Mouse (Mus musculus) granulocyte monocyte progenitor cell, adult 5-6 weeks (primary cell): Measurements from ENCODE around the gene Grk6. TPM values are rescaled to one million over a fixed set of nuclear protein-coding genes. Genes with fewer than 3 reads are reported as not detected.
"Not testable (repeated sequence)": the region's sequence is repeated elsewhere in the genome, so short reads cannot be mapped to it uniquely, and the experiment has no call there.

Experiments used
- ATAC-seq: replicated peaks from 2 replicates; pipeline ENCODE4 v1.8.0; 2016; ENCODE audit warnings: mild to moderate bottlenecking, moderate TSS enrichment, inconsistent platforms; ENCODE audit not compliant: poor library complexity, severe bottlenecking
- total RNA-seq, 2 experiments: library from RNA; stranded (forward) in 1 of 2; stranded (reverse) in 1 of 2; fragments of 200-712, 200-1000 nt in 1 of 2; fragments of >200 nt in 1 of 2; fragmentation: Nextera tagmentation in 1 of 2; gene quantifications; 2 replicates each; pipeline ENCODE4 v1.2.3; 2014 to 2017

The Grk6 gene
- total RNA-seq, 2 experiments from 2014 or later = 62.4 to 64.8 TPM

DNA sequence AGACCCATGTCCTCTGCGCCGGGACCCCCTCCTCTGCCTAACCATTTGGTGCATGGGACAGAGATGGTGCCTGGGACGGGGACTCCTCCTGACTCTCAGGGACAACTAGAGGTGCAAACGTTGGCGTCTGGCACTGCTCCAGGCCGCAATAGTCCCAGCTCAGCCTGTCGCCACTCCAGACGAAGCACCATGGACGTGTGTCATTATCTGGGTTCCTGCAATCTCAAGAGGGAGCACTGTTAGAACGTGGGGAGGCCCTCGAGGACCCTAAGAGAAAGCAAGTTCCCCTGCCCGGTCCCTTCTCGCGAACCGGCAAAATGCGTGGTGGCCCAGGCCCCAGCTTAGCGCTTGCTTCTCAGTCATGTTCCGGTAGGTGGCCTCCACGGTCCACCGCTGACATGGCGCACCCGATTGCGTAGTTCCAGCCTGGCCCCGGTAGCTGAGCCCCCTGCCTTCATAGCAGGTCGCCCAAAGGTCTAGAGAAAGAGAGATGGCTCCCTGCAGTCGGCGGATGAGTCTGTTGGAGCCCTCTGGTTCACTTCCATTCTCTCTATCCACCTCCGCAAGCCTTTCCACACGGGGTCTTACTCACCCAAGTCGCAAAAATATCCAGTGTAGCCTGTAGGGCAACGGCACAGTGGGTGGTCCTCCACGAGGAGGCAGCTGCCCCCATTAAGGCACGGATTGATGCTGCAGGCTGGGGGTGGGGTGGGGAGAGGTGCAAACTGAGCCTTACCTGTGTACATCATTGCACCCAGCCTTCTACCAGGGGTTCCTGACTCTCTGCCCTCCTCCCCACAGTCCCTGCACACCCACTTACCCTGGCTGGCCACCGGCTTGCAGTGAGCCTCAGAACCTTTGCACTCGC, 23.7 kb upstream of the Grk6 start:
- ATAC-seq = peak; percentile 67

DNA sequence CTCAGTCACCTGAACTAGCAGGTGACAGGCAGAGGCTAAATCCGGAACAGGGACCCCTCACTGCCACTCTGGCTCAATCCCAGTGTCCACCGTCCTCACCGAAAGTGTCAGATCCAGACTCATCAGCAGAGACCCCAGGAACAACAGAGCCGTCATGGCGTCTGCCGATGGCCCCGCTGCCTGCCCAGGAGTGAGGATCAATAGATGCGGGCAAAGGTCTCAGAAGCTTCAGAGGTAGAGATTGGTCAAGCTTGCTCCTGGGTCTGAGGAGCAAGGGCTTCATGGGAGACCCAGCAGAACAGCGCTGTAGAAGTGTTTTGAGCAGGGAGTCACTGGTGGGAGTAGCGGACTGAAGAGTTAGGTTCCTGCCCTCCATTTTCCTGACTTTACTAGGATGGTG, 18.3 kb upstream of the Grk6 start, which contains the start of gene F12:
F12 (minus strand) TSS at position 181 of the 400 bp plus-strand sequence.
- no peak for ATAC-seq

DNA sequence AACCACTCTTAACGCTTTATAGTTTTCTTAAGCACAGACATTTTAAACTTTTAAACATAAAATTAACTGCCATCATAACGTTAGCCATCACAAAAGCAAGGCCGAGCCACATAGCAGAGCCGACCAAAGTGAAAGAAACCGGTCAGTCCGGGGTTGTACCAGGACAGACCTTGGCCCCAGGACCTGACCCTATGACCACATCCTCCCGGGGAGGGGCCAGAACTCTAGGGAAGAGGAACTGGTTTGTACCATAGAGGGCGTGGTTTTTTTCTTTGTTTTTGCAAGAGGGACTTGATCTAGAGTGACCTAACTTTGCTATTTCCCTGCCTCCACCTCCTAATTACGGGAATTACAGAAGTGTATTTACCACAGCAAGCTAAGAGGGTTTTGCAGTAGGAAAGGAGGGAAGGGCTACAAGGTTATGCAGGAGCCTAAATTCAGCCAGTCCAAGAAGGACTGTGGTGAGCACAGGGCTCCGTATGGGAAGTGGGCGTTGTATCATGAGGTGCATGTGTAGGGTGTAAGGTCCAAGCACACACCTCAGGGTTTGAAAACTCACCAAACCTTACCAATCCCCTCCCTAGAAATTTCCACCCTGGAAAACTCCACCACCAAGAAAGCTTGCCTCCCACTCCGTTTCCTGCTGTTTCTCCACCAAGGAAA, 15.5 kb upstream of the Grk6 start:
- ATAC-seq = peak; percentile 88

DNA sequence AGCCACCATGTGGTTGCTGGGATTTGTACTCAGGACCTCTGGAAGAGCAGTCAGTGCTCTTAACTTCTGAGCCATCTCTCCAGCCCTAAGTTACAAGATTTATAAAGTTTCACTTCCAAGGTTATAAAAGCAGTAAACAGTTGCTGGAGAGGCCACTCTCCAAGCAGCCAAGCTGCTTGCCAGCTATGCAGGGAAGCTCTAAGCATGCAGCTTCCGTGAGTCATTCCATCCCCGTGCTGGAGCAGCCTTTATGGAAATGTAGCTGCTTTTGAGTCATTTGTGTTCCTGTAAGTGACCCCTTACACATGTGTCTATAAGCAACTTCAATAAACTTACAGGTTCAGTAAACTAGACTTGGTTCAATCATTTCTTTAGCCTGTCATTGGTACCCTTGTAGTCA, 14.3 kb upstream of the Grk6 start:
- ATAC-seq = no peak

DNA sequence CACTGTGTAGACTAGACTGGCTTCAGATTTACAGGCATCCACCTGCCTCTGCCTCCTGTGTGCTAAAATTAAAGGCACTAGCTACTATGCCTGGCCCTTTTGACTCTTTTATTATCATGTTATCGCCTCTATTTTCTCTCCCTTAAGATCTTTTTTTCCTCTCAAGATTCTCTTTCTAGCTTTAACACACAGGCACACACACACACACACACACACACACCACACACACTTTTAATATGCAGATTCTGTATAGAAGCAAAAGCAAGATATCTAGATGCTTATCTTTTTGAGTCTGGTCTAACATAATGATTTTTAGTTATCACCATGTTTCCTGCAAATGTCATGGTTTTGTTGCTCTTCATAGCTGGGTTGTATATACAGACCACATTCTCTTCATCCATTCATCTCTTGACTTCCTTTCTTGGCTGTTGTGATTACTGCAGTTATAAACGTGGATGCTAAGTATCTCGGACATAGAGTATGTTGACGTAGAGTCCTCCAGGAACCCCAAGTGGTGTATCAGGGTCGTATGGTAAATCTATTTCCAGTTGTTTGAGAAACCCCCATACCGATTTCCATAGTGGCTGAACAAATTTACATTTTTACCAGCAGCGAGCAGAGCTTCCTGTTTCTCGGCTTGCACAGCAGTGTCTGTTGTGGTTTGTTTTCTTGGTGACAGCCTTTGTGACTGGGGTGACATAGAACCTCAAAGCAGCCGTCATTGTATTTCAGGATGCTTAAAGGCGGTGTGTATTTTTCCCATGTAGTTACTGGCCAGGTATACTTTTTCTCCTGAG, 12.8 kb upstream of the Grk6 start:
- peak; percentile 64 for ATAC-seq

DNA sequence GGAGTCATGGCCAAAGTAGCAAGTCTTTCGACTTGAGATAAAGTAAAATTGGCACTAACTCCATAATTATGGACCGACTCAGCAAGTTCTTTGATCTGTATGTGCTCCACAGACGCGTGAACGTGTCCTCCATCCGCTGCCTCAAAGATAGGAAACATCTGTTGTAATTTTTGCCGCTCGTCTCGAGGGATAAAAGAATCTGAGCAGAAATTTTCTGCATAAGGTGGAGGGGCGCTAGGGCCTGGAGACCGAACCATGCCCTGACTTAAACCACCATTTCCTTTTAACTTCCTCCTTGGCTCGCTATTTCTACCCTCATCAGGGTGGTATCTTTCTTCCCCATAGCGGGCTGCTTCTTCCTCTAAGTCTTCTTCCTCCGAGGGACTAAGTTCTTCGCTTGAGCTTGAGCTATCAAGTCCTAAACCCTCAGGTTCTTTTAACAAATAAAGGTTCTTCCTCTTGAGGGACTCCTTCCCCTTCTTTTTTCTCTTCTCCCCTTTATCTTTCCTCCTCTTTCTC, 7.7 kb upstream of the Grk6 start:
- ATAC-seq = not testable (repeated sequence)

DNA sequence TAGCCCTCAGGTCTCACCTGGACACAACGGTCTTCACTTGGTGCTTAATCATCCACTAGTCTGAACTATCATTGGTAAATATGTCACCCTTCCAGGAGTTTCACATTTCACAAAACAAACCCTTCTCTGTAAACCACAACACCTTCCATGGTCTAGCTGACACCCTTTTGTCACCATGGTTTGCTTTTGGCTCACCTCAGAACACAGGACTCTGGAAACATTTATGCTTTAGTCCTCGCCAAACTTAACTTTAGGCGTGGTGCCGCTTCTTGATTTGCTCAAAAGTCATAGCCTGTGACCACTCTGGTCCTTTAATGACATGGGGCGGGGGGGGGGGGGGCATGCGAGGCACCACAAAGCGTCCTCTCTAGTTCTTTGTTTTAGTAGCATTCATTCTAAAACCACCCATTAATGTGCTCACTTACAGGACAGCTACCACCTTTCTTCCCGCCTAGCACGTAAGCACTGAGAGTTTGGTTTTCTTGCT, 1.0 kb upstream of the Grk6 start:
- no peak for ATAC-seq

DNA sequence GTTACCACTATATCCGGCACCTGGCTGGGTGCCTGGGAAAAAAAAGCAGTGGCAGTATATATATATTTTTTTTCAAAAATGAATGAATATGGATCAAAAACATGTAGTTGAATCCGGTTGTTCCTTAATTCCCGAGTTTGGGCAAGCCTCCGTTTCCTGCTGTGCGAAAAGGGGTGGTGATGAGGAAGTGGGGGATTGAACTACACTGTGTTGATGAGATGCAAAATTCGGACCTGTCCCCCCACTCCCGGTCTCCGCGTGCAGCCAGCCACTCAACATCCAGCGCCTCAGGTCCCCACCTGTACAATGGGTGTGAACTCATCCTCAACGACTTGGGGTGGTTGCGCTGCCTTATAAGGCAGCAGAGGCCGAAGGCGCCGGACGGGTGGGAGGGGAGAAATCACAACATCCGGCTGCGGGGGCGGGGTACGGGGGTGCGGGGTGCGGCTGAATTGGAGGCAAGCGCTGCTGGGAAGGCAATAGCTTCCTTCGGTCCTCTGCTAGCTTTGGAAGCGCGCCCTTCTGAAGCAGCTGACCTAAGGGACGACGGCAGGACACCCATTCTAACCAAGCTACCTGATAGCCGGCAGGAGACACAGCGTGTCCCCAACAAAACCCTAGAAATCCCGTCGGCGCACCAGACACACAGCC, 461 bp upstream of the Grk6 start:
- peak; percentile 9 for ATAC-seq

DNA sequence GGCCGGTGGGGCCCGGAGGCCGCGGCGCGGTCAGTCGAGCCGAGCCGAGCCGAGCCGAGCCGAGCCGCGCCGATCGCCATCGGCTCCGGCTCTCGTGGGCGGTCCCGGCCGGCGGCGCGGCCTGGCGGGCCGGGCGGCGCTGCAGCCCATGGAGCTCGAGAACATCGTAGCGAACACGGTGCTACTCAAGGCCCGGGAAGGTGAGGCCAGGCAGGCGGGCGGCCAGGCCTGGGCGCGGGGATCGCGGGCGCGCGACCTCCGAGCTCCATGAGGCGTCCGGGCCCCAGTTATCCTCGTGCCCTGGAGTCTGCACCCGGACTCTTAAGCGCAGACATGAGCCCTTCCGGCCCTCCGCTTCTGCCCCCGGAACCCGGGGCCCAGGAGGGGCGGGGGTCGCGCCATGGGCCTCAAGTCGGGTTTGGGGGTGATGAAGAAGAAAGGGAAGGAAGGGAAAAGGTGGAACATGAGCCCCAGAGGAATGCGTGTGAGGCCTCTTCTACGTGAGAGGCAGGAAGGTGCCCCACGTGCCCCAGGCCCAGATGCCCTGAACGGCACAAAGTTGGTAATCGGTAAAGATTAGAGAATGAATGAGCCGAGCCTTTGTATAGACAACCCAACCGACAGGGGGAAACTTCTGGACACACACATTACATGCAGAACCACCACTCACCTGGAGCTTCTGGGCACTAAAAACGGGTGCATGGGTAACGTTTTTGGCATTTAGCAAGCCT, 654 bp downstream of the Grk6 start:
- ATAC-seq = no peak

DNA sequence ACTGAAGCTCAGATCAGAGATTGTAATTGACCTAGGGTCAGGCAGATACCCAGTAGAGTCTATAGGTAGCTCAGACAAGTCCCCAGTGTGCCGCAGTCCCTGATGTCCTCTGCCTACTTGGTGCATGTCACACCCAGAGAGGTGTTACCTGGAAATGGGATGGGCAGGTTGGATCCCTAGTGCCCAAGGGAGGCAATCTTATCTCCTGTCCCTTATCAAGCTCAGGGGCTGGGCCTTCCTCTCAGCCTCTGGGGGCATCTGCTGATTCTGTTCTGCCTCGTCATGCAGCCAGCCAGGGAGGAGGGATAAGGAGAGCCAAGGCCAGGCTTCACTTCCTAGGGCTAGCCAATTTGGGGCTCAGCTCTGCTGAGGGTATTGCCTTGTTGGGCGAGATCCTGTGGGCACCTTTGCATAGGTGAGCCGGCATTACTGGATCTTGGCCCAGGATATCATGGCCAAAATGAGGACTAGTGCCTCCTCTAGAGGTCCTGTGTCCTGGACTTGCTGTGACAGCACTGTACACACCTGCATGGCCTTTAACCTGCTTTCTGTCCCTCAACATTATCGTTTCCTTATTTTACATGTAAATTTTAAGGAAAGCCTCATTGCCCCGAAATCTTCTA, 1.7 kb downstream of the Grk6 start:
- ATAC-seq = no peak

DNA sequence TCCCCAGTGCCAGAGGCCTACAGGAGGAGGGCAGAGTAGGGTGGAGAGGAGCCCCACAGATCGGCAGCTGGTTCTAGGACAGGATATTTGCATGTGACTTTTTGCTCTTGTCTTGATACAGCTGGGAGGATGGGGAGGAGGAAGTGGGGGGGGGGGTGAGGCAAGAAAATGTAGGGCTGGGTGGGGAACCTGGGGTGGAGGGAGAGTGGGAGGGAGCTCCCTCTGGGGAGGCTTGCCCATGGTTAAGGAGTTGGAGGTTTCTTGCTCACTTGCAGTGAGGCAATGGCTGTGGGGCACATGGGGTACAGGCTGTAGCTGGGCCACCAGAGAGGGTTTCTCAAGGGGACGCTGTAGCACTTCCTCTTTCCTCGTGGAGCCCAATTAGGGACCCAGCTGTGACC, 2.7 kb downstream of the Grk6 start:
- peak; percentile 66 for ATAC-seq

DNA sequence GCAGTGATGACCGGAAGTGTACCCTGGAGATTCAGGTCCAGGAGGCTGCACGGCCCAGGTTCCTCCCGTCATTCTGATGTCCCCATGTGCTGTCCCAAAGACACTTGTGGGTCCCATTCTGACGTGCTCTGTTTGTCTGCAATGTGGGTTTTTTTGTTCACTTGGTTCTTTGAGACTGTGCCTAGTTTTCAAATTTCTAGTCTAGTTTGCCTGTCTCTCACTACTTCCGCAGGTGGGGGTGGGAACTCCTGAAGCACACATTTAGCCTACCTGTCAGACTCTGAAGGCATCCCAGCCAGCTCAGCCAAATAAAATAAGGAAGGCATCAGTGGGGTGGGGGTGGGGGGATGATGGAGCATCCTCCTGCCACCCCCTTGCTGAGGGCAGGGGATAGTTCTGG, 3.3 kb downstream of the Grk6 start:
- no peak for ATAC-seq

DNA sequence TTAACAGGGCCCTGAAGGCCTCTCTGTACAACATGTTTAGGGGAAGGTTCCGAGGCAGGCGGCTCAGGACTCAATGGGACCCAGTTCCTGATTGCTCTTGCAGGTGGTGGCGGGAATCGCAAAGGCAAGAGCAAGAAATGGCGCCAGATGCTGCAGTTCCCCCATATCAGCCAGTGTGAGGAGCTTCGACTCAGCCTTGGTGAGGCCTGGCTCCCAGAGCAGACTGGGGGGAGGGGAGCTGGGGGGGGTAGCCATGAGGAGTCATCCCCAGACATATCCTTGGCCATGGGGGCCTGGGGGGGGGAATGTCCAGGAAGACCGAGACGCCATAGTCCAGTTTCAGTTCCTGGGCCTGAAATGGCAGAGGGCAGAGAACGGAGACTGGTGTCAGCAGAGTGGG, 4.3 kb downstream of the Grk6 start:
- no peak for ATAC-seq

DNA sequence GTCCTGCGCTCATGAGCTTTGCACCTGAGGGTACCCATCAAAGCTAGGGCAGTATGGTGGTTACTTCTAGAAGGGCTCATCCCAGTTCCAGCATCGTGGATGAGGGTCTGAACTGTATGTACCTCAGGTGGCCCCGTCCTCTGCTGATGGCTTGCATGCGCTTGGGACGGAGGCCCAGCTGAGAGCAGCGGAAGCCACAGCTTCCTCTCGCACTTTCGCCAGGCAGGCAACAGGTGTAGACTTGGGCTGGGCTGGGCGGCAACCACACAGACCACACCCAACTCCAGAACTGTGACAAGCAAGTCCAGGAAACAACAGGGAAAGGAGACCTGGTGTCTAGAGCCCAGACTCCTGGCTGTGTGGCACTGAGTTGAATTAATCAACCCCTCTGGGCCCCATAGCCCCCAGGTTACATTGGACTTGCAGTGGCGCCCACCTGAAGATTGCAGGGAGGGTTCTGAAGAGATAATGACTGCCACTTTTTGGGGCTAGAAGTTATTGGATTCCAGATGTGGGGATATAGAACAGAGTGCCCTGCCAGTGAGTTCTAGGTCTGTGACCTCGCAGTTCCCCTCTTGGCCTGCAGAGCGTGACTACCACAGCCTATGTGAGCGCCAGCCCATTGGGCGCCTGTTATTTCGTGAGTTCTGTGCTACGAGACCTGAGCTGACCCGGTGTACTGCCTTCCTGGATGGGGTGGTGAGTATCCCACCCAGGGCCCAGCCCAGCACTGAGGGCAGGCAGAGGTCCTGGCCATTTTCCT, 5.0 kb downstream of the Grk6 start:
- ATAC-seq = peak; percentile 13

DNA sequence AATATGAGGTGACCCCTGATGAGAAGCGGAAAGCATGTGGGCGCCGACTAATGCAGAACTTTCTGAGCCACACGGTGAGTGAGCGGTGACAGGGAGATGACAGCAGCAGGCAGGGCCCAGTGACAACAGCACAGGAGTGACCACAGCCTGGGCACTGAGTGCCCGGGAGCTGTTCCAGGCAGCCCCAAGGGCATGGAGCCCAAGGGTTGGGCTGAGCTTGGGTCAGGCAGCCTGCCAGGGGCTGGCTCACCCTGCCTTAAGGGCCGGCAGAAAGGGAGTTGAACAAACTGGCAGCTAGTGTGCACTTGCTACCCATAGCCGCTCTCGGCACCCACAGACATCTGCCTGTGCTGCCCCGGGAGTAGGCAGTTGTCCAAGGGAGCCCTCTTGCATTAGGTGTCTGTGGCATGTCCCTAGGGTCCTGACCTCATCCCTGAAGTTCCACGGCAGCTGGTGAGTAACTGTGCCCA, 5.7 kb downstream of the Grk6 start:
- no peak for ATAC-seq

DNA sequence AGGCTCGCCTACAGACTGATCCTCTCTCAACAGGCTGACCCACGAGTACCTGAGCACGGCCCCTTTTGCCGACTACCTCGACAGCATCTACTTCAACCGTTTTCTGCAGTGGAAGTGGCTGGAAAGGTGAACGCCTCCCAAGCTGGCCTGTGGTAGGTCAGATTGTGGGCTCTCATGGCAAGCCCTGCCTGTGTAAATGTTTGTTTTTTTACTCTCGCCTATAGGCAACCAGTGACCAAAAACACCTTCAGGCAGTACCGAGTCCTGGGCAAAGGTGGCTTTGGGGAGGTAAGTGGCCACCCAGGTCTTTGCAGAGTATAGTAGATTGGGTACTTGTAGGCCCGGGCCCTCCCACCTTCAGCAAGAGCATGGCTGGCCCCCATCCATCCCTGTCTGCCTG, 6.4 kb downstream of the Grk6 start:
- ATAC-seq = no peak

DNA sequence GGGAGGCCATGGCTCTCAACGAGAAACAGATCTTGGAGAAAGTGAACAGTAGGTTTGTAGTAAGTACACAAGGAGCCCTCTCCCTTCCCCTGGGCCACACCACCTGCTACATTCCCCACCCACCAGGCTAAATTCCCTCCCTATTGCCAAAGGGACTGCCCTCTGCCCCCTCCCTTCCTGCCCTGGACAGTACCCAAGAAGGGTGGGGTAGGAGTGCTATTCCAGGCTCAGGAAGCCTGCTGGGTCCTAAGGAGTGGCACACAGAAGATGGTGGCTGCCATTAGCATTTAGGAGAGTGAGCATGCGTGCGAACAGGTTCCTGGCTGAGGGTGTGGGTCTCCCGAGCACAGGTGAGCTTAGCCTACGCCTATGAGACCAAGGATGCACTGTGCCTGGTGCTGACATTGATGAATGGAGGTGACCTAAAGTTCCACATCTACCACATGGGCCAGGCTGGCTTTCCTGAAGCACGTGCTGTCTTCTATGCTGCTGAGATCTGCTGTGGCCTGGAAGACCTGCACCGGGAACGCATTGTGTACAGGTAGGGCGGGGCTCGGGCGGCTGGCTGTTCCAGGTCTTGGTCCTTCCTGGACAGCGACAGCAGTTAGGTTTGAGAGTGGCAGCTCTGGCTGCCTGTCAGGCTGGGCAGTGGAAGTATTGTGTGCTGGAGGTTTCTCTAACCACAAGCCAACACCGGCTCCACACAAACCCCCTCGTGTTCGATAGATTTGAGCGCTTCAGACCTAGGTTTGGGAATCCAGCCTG, 7.1 kb downstream of the Grk6 start:
- no peak for ATAC-seq
